Mouse (Mus musculus): ENCODE measurements around the gene Zc3hav1l.

Gene Zc3hav1l

DNA sequence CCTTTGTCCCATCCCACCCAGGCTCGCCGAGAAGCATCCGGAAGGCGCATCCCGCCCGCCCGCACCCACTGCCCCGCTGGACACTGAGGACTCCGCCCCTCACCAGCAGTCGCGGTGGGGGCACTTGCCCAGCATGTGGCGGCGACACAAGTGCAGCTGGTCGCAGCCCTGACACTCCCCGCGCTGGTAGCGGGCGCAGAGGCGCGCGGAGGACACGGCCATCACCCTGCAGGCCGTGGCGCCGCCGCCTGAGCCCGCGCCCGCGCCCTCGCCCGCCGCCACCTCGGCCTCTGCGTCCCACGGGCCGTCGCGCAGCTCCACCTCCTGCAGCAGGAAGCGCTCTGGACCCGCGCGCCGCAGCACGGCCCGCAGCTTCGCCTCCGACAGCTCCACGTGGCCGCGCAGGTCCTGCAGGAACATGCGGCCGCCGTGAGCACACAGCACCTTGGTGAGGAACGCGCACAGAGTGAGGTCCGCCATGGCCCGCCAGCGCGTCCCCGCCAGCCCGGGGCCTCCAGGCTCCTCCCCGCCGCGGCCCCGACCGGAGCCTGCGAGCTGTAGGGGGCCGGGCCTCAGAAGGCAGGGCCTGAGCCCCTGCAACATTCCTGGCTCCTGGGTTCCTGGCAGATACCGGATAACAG, at the start of gene Zc3hav1l:
TSS of gene Zc3hav1l (minus strand) at position 499 of the 641 bp plus-strand sequence.
- DNase-seq = peak; percentile 81

DNA sequence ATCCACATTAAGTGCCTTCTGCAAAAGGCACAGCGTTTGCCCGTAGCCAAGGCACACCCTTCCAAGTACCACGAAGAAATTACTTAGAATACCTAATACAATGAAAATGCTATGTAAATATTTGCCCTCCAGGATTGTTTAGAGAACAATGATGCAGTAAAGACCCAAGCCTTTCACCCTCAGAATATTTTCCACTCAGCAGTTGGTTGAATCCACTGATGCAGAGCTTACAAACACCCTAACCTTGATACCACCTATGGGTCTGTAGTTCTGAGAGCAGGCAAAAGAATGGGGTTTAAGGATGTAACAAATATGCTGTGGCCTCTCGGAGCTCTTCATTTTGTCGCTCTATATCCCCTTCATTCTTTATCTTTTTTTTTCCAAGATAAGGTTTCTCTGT, 48.8 kb upstream of the Zc3hav1l start:
- no peak for DNase-seq

DNA sequence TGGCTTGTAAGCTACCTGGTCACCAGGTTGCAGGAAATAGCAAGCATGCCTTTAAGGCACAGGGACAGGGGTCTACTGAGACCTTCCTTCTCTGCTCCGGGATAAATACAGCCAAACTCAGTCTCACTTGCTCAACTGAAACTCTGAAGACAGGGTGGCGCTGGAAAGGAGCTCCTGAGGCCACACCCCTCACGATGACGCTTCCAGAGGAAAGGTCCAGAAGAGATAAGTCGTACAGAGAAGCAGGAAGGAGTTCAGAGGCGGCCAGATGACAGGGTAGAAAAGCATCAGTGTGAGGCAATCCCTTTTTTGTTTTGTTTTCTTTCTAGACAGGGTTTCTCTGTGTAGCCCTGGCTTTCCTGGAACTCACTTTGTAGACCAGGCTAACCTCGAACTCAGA, 46.7 kb upstream of the Zc3hav1l start:
- DNase-seq = no peak

DNA sequence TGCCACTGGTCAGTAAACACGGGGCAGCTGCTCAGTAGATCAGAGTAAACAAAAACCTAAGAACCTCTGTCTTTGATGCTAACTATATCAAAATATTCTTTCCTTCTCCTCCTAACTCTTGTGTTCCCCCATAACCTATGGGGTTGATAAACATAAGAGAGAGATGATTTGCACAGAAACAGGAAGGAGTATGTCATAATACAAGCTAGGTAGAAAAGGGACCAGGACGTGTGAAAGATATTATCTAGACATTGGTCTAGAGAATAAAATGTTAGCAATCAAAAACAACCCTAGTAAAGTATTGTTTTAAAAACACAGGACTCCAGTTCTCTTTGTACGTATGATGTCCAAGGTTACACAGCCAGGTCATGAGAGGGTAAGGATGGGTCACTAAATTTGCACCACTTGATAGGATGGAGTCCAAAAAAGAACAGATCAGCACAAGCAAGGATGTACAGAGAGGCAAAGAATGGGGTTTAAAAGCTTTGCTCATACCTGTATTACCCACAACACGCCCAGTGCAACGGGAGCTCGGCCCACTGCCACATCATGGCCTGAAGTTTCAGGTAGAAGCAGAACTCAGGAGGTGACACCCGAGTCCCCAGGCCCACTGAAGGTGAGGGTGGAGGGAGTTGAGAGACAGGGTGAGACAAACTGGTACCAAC, 45.1 kb upstream of the Zc3hav1l start:
- DNase-seq = no peak

DNA sequence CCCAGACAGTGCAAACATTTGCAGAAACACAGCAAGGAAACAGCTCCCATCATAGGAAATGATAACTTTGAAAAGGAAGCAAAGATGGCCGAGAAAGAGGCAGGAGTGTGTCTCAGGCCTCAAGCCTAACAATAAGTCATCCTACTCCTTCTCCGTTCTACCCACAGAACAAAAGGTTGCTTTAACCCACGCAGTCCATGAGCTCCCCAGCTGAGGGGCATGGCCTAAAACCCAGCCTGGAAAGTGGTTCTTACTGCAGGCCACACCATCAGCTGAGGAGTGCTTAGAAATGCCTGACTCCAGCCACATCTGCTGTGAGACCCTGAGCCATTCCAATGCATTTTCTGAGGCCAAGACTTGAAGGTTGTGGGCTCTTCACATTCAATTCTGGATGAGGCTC, 44.5 kb upstream of the Zc3hav1l start:
- DNase-seq = no peak

DNA sequence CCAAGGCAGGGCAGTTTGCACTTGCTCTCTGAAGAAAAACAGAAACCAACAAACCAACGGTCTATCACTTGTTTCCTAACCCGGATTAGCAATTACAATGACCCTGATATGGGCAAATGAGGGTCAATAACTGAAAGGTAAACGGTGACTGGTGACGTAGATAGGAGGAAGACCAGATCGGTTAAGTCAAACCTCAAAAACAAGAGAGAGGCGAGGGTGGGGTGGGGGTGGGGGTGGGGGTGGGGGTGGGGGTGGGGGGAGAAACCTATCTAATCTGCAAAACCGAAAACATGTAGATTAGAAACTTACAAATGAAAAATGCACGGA, 43.6 kb upstream of the Zc3hav1l start:
- DNase-seq = no peak

DNA sequence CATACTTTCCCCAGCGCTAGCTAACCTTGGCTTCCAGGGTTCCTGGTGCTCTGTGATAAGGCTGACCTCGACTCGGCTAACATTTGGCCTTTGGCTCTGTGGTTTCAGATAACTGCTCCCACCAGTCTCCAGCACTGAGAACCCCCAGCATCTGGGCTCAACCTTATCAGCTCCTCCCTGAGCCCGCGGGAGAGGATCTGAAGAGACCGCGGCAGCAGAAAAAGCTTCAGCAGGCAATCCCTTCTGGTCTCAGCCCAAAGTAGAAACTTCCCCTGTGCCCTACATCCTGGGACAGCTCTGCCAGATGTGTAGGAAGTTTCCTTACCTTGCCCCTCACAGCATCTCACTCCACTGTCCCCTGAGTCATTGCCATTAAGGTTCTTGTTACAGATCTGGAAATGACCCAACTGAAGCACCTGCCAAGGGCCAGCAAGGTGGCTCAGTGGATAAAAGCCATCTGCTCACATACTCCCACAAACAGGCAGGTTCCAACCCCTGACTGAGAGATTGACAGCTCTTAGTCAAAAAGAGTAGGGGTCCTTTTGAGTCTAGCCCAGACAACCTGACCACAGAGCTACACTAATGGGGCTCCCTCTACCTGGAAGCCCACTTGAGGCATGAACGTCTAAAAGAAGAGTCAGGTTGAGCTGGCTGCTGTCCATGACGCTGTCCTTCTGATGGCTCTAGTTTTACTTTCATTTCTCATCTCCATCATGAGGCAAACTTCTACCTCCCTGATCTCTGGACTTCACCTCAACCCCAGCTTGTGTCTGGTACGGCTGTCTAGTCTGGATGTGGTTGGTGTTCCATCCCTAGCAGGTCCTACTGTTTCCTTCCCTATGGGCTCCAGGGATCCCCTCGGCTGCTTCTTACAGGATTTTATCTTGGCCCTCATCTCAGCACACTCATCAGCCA, 42.9 kb upstream of the Zc3hav1l start:
- DNase-seq = peak; percentile 64 to 75

DNA sequence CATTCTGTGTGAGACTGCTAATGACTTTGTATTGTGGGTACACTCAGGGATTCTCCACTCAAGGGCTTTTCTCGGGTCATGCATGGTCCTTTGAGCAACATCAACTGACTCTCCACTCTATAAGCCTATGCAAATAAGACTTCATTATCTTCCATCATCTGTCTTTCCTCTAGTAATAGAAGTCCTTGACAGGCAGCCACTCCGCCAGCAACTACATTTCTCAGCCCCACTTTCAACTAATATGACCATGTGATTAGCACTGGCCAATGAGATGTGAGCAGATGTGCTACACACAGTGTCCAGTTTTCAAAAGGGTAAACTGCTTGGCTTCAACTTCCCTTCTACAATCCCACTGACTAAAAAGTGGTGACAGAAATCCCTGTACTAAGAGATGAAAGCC, 40.0 kb upstream of the Zc3hav1l start:
- DNase-seq = no peak

DNA sequence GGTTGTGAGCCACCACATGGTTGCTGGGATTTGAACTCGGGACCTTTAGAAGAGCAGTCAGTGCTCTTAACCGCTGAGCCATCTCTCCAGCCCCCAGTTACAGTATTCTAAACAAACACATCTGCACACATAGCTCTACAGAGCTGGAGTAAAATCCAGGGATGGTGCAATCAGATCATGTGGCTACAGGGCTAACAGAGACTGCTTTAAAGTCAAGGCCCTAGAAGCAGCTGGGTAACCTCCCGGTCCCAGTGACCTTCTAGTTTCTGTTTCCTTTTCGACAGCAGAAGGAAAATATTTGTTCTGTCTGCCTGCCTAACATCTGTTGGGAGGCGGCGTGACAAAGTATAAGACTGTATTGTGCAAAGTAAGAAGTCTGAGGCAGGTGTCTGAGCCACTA, 38.9 kb upstream of the Zc3hav1l start:
- DNase-seq = no peak

DNA sequence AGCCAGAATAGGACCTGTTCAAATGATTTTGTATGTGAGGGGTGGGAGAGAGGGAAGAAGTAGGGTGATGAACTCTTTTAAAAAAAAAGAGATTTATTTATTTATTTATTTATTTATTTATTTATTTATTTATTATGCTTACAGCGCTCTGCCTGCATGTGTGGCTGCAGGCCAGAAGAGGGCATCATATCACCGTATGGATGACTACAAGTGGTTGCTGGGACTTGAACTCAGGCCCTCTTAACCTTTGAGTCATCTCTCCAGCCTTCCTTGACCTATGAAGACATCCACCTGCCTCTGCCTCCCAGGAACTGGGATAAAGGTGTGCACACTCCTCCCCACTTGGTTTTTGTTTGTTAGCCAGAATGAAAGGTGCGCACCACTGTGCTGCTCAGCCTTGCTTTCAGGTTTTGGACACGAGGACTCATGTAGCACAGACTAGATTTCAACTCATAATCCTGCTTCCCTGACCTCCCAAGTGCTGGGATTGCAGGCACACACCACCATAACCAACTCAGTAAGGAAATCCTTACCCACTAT, 38.2 kb upstream of the Zc3hav1l start:
- no peak for DNase-seq

DNA sequence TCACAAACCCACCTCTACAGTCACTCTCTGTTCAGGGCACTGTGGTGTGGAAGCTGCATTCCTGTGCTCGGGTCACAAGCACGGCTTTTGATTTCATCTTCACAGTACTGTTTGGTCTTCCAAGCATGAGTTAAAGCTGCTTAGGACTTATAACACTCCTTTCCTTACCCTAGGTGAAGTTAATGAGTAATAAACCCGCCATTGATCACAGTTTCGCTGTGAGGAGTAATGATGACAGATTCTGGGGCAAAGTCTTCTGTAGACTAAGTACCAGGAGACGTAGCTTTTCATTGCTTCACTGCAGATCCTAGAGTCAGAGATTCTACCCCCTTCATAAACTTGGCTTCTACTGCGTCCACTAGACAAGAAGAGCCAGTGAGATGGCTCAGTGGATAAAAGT, 36.2 kb upstream of the Zc3hav1l start:
- DNase-seq = no peak

DNA sequence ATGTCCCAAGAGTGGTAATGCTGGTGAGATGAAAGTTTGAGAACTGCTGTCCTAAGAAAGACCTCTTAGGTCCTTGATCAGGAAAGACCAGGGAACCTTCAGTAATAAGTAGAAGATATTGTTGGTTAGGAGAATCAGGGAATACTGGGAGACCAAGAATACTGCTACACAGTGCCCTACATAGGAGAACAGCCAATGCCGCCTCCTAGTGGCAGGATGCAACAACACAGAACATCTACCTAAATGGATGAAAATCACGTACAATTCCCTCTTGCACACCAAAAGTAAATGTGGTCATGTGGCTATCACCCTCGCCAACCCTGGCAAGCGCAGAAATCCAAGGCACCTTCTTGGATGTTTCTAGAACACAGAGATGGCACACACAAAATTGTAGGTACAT, 27.5 kb upstream of the Zc3hav1l start:
- DNase-seq = peak; percentile 60 to 79

DNA sequence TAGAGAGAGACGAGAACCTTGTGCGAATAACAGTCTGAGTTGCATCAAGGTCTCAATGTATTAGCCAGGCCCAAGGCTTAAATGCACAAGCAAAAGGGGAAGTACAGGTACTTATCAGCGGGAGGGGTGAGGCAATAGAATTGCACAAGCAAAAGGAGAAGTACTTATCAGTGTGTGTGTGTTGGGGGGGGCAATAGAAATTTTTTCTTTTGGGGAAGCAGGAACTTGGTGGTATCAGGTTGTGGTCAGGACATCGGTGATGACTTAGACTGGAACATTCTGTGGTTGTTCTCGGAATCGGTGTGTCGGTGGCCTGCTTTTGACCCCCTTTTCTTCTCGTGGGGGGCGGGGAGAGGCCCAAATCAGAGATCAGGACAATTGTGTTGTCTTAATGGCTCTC, 21.6 kb upstream of the Zc3hav1l start:
- DNase-seq = no peak

DNA sequence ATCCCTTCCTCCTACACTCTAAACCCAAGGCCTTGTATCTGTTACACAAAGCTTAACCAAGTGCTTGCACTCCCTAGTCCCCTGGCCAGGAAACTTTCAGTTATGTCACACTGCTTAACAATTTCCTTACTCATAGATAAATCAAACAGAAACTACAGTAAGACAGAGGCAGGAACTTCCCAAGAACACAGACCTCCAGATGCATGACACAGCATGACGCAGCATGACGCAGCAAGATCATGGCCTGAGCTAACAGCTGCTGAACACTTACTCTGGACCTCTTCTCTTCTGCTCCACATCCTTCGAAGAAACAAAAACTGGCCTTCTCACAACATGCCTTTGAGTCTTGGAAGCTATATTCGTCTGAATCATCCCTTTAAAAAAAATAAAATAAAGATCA, 17.0 kb upstream of the Zc3hav1l start:
- no peak for DNase-seq

DNA sequence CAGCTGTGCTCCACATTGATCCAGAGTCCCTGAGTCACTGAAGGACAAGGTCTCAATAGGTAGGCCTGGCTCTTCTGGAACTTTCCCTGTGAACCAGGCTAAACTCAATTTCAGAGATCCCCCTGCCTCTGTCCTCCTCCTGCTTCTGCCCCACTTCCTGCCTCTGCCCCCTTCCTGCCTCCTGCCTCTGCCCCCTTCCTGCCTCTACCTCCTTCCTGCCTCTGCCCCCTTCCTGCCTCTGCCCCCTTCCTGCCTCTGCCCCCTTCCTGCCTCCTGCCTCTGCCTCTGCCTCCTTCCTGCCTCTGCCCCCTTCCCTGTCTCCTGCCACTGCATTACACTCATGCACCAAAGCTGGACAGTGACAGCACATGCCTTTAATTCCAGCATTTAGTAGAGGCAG, 10.7 kb upstream of the Zc3hav1l start:
- DNase-seq = no peak

DNA sequence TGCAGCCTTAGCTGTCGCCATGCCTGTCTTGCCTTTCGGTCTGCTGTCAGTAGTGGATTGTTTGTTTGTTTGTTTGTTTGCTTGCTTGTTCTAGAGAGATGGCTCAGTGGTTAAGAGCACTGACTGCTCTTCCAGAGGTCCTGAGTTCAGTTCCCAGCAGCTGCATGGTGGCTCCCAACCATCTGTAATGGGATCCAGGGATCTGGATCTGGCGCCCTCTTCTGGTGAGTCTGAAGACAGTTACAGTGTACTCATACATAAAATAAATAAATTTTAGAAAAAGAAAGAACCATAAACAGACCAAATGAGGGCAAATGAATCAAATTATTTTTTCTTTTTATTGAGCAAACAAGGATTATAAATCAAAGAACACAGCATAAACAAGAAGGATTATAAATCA, 5.9 kb upstream of the Zc3hav1l start:
- DNase-seq = no peak

DNA sequence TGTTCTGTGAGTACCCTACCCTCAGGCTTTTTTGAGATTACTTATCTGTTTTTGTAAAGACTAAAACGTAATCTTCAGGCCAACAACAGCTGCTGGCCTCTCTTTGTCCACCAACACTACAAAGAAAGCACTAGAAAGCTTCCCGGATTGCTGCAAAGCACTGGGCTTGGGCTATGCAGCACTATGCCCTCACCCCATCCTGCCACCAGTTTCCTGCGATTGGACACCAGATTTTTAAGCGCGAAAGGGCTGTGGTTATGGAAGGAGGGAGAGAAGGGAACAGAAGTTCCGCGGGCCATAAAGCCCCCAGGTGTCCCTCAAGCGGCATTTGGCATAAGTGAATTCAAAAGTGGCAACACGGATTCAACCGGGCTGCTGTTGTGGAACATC, 818 bp downstream of the Zc3hav1l start:
- peak; percentile 33 to 34 for DNase-seq

DNA sequence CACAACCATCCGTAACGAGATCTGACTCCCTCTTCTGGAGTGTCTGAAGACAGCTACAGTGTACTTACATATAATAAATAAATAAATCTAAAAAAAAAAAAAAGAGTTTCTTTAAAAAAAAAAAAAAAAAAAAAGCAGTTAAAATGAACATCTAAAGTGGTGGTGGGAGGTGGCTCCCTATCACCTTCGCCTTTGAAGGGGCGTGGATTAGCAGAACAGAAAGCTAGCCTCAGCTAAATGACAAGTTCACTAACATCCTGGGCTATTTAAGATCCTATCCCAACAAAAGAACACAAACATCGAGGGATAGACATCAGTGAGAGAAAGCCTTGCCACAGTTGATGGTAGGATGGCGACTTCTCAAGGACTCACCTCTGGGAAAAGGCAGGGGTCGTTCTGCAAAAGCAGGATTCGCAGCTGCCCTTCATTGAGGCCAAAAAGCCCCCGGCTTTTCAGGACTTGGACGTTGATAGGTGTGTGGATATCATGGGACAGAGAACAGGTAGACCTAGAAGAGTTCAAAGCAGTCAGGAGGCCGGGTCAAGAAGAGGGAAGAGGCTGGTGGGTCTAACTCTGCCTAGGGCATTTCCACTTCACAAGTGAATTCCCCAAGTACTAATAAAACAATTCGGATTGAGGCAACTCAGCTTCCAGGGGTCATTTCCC, 1.3 kb downstream of the Zc3hav1l start:
- no peak for DNase-seq

DNA sequence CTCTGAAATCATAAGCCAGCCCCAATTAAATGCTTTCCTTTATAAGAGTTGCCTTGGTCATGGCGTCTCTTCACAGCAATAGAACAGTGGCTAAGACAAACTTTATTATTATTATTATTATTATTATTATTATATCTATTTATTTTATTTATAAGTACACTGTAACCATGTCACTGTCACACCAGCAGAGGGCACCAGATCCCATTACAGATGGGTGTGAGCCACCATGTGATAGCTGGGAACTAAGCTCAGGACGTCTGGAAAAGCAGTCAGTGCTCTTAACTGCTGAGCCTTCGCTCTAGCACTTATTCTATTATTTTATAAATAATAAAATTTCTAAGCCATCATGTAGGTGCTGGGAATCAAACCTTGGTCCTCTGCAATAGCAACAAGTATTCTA, 5.4 kb downstream of the Zc3hav1l start:
- peak in 1 of 2 experiments; percentile 9 for DNase-seq

DNA sequence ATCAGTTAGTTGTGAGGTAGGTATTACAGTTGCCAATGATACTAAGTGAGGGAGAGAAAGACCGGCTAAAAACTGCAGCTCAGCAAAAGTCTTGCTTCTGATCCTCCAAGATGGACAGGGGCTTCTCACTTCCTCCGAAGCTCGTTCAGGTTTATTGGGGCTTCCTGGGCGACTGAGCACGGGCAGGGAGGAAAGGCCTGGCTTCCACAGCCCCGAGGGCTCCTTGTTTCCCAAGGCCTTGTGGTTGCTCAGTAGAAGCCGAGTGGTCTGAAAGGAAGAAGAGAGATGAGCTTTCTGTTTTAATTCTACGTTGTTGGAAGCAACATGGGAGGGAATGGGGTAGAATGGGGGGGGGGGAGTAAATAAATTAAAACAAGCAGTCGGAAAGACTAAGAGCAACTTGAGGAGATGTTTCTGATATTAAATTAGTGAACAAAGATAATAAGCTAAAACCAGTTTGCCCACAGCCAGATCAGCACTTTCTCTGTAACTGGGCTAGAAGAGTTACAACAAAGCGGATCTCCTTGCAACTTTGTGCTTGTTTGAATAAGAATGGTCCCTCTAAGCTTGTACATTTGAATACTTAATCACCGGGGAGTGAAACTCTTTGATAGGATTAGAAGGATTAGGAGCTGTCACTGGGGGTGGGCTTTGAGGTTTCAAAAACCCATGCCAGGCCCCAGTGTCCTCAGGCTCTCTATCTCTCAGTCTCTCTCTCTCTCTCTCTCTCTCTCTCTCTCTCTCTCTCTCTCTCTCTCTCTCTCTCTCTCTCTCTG, 6.0 kb downstream of the Zc3hav1l start:
- DNase-seq = no peak

DNA sequence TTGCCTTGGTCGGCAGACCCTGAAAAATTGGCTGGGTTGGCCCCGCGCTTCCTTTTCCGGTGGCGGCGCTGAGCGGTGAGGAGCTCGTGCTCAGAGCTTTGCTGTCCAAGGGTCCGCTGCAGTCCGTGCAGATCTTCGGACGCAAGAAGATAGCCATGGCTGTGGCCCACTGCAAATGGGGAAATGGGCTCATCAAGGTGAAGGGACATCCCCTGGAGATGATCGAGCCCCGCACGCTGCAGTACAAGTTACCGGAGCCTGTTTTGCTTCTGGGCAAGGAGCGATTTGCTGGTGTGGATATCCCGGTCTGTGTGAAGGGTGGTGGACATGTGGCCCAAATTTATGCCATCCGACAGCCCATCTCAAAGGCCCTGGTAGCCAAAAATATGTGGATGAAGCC, 14.6 kb downstream of the Zc3hav1l start:
- DNase-seq = no peak

DNA sequence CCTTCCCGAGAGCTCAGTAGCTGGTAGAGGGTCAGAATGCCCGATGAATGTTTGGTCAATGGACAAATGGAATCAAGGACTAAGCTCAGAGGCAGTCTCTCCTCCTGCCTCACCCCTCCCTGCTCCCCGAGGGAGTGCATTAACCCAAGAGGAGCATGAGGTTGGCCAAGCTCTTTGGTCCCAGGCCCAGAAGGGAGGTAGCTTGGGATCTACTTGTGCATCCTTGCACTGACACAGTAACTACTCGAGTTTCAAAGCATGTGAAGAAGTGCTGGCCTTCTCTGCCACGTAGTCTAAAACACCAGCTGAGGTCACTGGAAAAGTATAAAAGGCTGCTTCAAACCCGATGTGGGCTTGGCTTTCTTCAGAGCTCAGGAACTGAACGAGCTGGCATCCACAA, 34.6 kb downstream of the Zc3hav1l start:
- DNase-seq = no peak

Measured in cerebellum, postnatal 25 days (tissue).